Mouse (Mus musculus) heart, adult 11 months (tissue): Measurements from ENCODE around the gene Gm3138.
"Not testable (repeated sequence)": the region's sequence is repeated elsewhere in the genome, so short reads cannot be mapped to it uniquely, and the experiment has no call there.

Experiments
- DNase-seq: peaks from one replicate; pipeline ENCODE4 v3.0.0; 2022

The Gm3138 gene

DNA sequence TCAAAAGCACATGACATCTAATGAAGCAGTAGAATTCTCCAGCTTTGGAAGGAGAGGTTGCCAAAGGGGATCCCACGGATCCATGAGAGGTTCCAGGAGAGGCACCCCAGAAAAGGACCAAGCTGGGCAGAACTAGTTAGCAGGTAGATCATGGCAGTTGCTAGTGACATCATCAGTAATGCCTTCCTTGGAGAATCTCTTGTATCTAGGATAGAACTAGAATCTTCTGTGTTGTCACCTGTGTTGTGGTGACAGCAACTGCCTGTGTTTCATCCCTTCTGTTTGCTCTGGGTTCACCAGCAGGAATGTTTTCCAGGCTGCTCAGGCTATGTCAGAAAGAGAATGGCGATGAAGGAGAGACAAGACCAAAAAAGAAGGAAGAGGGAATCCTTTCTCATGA, at the start of gene Gm3138:
Gene Gm3138 (plus strand): TSS at position 301 of the 400 bp plus-strand sequence.
- DNase-seq, result not testable (repeated sequence)

DNA sequence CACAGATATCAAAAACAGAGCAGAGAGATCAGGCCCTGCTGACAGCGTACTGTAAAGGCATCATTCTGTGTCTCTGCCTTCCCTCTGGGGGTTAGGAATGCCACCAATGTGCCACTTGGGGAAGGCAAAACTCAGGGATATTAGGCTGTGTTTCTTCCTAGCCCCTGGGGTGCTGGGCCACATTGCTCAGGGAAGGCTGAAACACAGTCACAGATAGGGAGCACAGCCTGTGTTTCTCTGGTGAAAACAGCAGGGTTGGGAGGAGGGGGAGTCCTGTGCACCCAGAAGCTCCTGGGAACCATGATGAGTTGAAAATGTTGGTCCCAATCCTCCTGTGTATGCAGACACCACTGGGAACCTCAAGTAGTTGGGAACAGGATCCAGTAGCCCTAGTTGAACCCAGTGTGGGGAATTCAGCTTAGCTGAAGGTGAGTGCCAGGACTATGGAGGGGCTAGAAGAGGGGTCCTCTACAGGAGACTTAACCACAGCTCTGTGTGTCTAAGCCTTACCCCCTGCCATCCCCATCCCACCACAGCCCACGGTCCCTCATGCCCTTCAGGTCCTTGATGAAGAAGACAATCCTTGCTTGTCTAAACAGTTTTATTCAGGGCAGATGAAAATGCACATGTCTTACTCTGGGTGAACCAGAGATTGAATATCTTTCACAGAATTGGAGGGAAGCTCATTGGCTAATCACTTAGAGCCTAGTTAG, 20.0 kb downstream of the Gm3138 start:
- DNase-seq, result peak; percentile 91

DNA sequence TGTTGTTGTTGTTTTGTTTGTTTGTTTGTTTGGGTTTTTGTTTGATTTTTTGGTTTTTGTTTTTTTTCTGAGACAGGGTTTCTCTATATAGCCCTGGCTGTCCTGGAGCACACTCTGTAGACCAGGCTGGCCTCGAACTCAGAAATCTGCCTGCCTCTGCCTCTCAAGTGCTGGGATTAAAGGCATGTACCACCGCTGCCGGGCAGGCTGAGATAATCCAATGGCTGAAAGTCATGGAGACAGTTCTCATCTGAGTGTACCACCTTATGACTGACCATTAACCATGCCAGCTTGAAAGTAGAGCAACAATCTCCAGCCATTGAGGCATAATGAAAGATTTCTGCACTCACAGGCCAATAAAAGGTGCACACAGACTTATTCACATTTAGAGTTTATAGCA, 30.4 kb downstream of the Gm3138 start:
- DNase-seq, result peak; percentile 91
